Mouse (Mus musculus) gonadal fat pad, adult 2 months (tissue): ENCODE data around the gene Gnaq. TPM values are rescaled to one million over a fixed set of nuclear protein-coding genes. Genes with fewer than 3 reads are reported as not detected.
A peak's percentile ranks its signal among the peaks of the same experiment; 100 is the strongest.
"Not testable (repeated sequence)": the region's sequence is repeated elsewhere in the genome, so short reads cannot be mapped to it uniquely, and the experiment has no call there.

Experiments
- DNase-seq: peaks from one replicate; pipeline ENCODE4 v3.0.0-alpha.2; 2012; ENCODE audit warnings: low read depth
- polyA plus RNA-seq: library from polyadenylated mRNA; depleted of rRNA; stranded (reverse); fragments of >200 nt; gene quantifications from 2 replicates; pipeline ENCODE4 v1.2.3, GENCODE M21; 2012

The Gnaq gene
- polyA plus RNA-seq, 1 experiment, result 18.8 TPM

GRCm38 (mm10) chr19:16147446-16147845 is 14.8 kb downstream of the Gnaq start:
- DNase-seq, result no peak

GRCm38 (mm10) chr19:16149094-16149493 is 16.5 kb downstream of the Gnaq start:
- no peak for DNase-seq

GRCm38 (mm10) chr19:16150328-16150727 is 17.7 kb downstream of the Gnaq start:
- DNase-seq, result no peak

GRCm38 (mm10) chr19:16153851-16154250 is 21.2 kb downstream of the Gnaq start:
- DNase-seq, result no peak

- no peak for DNase-seq
Observed at GRCm38 (mm10) chr19:16154480-16154879, 21.8 kb downstream of the Gnaq start.

- no peak for DNase-seq
Observed at GRCm38 (mm10) chr19:16157120-16157519, 24.5 kb downstream of the Gnaq start.

GRCm38 (mm10) chr19:16160759-16161158 is 28.1 kb downstream of the Gnaq start:
- DNase-seq, result no peak

- no peak for DNase-seq
Observed at GRCm38 (mm10) chr19:16161222-16161621, 28.6 kb downstream of the Gnaq start.

GRCm38 (mm10) chr19:16164396-16164795 is 31.8 kb downstream of the Gnaq start:
- DNase-seq, result not testable (repeated sequence)

GRCm38 (mm10) chr19:16167185-16167584 is 34.6 kb downstream of the Gnaq start:
- DNase-seq, result no peak

GRCm38 (mm10) chr19:16168192-16168591 is 35.6 kb downstream of the Gnaq start:
- DNase-seq, result no peak

GRCm38 (mm10) chr19:16168653-16169198 is 36.1 kb downstream of the Gnaq start:
- DNase-seq, result no peak

- DNase-seq, result no peak
Observed at GRCm38 (mm10) chr19:16170724-16171123, 38.1 kb downstream of the Gnaq start.

GRCm38 (mm10) chr19:16173721-16174120 is 41.1 kb downstream of the Gnaq start:
- no peak for DNase-seq

- DNase-seq, result no peak
Observed at GRCm38 (mm10) chr19:16176426-16176825, 43.8 kb downstream of the Gnaq start.

GRCm38 (mm10) chr19:16177139-16177727 is 44.6 kb downstream of the Gnaq start:
- peak; percentile 97 for DNase-seq

GRCm38 (mm10) chr19:16181258-16181657 is 48.6 kb downstream of the Gnaq start:
- DNase-seq, result no peak

- DNase-seq, result no peak
Observed at GRCm38 (mm10) chr19:16181852-16182475, 49.3 kb downstream of the Gnaq start.

- no peak for DNase-seq
Observed at GRCm38 (mm10) chr19:16183592-16184365, 51.1 kb downstream of the Gnaq start.

GRCm38 (mm10) chr19:16186984-16187383 is 54.4 kb downstream of the Gnaq start:
- no peak for DNase-seq

- DNase-seq, result no peak
Observed at GRCm38 (mm10) chr19:16187952-16188351, 55.3 kb downstream of the Gnaq start.

- no peak for DNase-seq
Observed at GRCm38 (mm10) chr19:16189066-16189765, 56.6 kb downstream of the Gnaq start.
